Mouse (Mus musculus): ENCODE measurements around the gene Sh3bp5. TPM values are rescaled to one million over a fixed set of nuclear protein-coding genes. Genes with fewer than 3 reads are reported as not detected.

Sh3bp5 gene
- polyA plus RNA-seq, 1 experiment = 8.7 TPM

GRCm38 (mm10) chr14:31413475-31414086 is 22.3 kb downstream of the Sh3bp5 start:
- no peak overlapping the region for H3ac ChIP-seq (ENCODE audit: control insufficient read depth, insufficient read length, low read depth)
- no peaks in the 10 kb centered on the region for H3K27me3 ChIP-seq (ENCODE audit: control insufficient read depth, insufficient read depth, insufficient read length)
- TF ChIP-seq FOSL1 (IDR thresholded peaks at IDR 0.05; ENCODE audit: insufficient read depth, low read length, poor library complexity, severe bottlenecking) (no peak), MYOG (IDR thresholded peaks at IDR 0.05; ENCODE audit: control insufficient read depth, extremely low read depth, insufficient read length) (no peak), MYOD1 (IDR thresholded peaks at IDR 0.05; ENCODE audit: control insufficient read depth, insufficient read length, low read depth) (no peak), CEBPB (IDR thresholded peaks at IDR 0.05; ENCODE audit: low read depth) (no peak), USF1 (IDR thresholded peaks at IDR 0.05; ENCODE audit: low read depth) (no peak), CTCF (IDR thresholded peaks at IDR 0.05; ENCODE audit: control insufficient read depth, insufficient read depth, insufficient read length) (no peak), MAX (IDR thresholded peaks at IDR 0.05) (no peak)
- H3K4me3 ChIP-seq (ENCODE audit: insufficient read depth, poor library complexity, severe bottlenecking) = no peak overlapping the region
- peaks cover 10% of the 10 kb centered on the region for H3K79me2 ChIP-seq (ENCODE audit: control insufficient read depth, insufficient read depth)
- peaks cover 13% of the 10 kb centered on the region for H3K36me3 ChIP-seq (ENCODE audit: control insufficient read depth, insufficient read depth)
- no peaks in the 10 kb centered on the region for H3K79me3 ChIP-seq (ENCODE audit: low read depth)

- H3K27me3 ChIP-seq (ENCODE audit: control insufficient read depth, insufficient read depth, insufficient read length) = no peaks in the 10 kb centered on the region
- peaks cover 2% of the 10 kb centered on the region for H3K79me3 ChIP-seq (ENCODE audit: low read depth)
- no peak overlapping the region for H3ac ChIP-seq (ENCODE audit: control insufficient read depth, insufficient read length, low read depth)
- TF ChIP-seq MAX (IDR thresholded peaks at IDR 0.05) (no peak), MYOD1 (IDR thresholded peaks at IDR 0.05; ENCODE audit: control insufficient read depth, insufficient read length, low read depth) (no peak), CTCF (IDR thresholded peaks at IDR 0.05; ENCODE audit: control insufficient read depth, insufficient read depth, insufficient read length) (no peak), CEBPB (IDR thresholded peaks at IDR 0.05; ENCODE audit: low read depth) (no peak), FOSL1 (IDR thresholded peaks at IDR 0.05; ENCODE audit: insufficient read depth, low read length, poor library complexity, severe bottlenecking) (no peak), USF1 (IDR thresholded peaks at IDR 0.05; ENCODE audit: low read depth) (no peak), MYOG (IDR thresholded peaks at IDR 0.05; ENCODE audit: control insufficient read depth, extremely low read depth, insufficient read length) (no peak)
- H3K4me3 ChIP-seq (ENCODE audit: insufficient read depth, poor library complexity, severe bottlenecking) = no peak overlapping the region
- H3K36me3 ChIP-seq (ENCODE audit: control insufficient read depth, insufficient read depth) = peaks cover 13% of the 10 kb centered on the region
- H3K79me2 ChIP-seq (ENCODE audit: control insufficient read depth, insufficient read depth) = peaks cover 10% of the 10 kb centered on the region
Observed at GRCm38 (mm10) chr14:31412651-31413056, 23.2 kb downstream of the Sh3bp5 start.

- Histone ChIP-seq H3K36me3 (ENCODE audit: control insufficient read depth, insufficient read depth) (peaks cover 13% of the 10 kb centered on the region), H3ac (ENCODE audit: control insufficient read depth, insufficient read length, low read depth) (no peak overlapping the region), H3K79me2 (ENCODE audit: control insufficient read depth, insufficient read depth) (peaks cover 3% of the 10 kb centered on the region), H3K27me3 (ENCODE audit: control insufficient read depth, insufficient read depth, insufficient read length) (no peaks in the 10 kb centered on the region), H3K4me3 (ENCODE audit: insufficient read depth, poor library complexity, severe bottlenecking) (no peak overlapping the region), H3K79me3 (ENCODE audit: low read depth) (peaks cover 2% of the 10 kb centered on the region)
- TF ChIP-seq MYOD1 (IDR thresholded peaks at IDR 0.05; ENCODE audit: control insufficient read depth, insufficient read length, low read depth) = no peak
- no peak for TF ChIP-seq CTCF (IDR thresholded peaks at IDR 0.05; ENCODE audit: control insufficient read depth, insufficient read depth, insufficient read length)
- TF ChIP-seq FOSL1 (IDR thresholded peaks at IDR 0.05; ENCODE audit: insufficient read depth, low read length, poor library complexity, severe bottlenecking) = no peak
- TF ChIP-seq CEBPB (IDR thresholded peaks at IDR 0.05; ENCODE audit: low read depth) = no peak
- TF ChIP-seq USF1 (IDR thresholded peaks at IDR 0.05; ENCODE audit: low read depth) = no peak
- no peak for TF ChIP-seq MYOG (IDR thresholded peaks at IDR 0.05; ENCODE audit: control insufficient read depth, extremely low read depth, insufficient read length)
- TF ChIP-seq MAX (IDR thresholded peaks at IDR 0.05) = no peak
Observed at GRCm38 (mm10) chr14:31410737-31411136, 25.1 kb downstream of the Sh3bp5 start.

- Histone ChIP-seq H3K79me2 (ENCODE audit: control insufficient read depth, insufficient read depth) (peaks cover 3% of the 10 kb centered on the region), H3ac (ENCODE audit: control insufficient read depth, insufficient read length, low read depth) (no peak overlapping the region), H3K36me3 (ENCODE audit: control insufficient read depth, insufficient read depth) (peaks cover 13% of the 10 kb centered on the region), H3K79me3 (ENCODE audit: low read depth) (peaks cover 2% of the 10 kb centered on the region), H3K4me3 (ENCODE audit: insufficient read depth, poor library complexity, severe bottlenecking) (no peak overlapping the region), H3K27me3 (ENCODE audit: control insufficient read depth, insufficient read depth, insufficient read length) (no peaks in the 10 kb centered on the region)
- TF ChIP-seq CEBPB (IDR thresholded peaks at IDR 0.05; ENCODE audit: low read depth) (no peak), CTCF (IDR thresholded peaks at IDR 0.05; ENCODE audit: control insufficient read depth, insufficient read depth, insufficient read length) (no peak), USF1 (IDR thresholded peaks at IDR 0.05; ENCODE audit: low read depth) (no peak), MAX (IDR thresholded peaks at IDR 0.05) (no peak), FOSL1 (IDR thresholded peaks at IDR 0.05; ENCODE audit: insufficient read depth, low read length, poor library complexity, severe bottlenecking) (no peak), MYOG (IDR thresholded peaks at IDR 0.05; ENCODE audit: control insufficient read depth, extremely low read depth, insufficient read length) (no peak), MYOD1 (IDR thresholded peaks at IDR 0.05; ENCODE audit: control insufficient read depth, insufficient read length, low read depth) (no peak)
Observed at GRCm38 (mm10) chr14:31410123-31410724, 25.7 kb downstream of the Sh3bp5 start.

GRCm38 (mm10) chr14:31408666-31409065 is 27.2 kb downstream of the Sh3bp5 start:
- Histone ChIP-seq H3ac (ENCODE audit: control insufficient read depth, insufficient read length, low read depth) (no peak overlapping the region), H3K36me3 (ENCODE audit: control insufficient read depth, insufficient read depth) (peaks cover 13% of the 10 kb centered on the region), H3K79me2 (ENCODE audit: control insufficient read depth, insufficient read depth) (peaks cover 3% of the 10 kb centered on the region), H3K79me3 (ENCODE audit: low read depth) (peaks cover 2% of the 10 kb centered on the region), H3K4me3 (ENCODE audit: insufficient read depth, poor library complexity, severe bottlenecking) (no peak overlapping the region), H3K27me3 (ENCODE audit: control insufficient read depth, insufficient read depth, insufficient read length) (no peaks in the 10 kb centered on the region)
- TF ChIP-seq CTCF (IDR thresholded peaks at IDR 0.05; ENCODE audit: control insufficient read depth, insufficient read depth, insufficient read length) = no peak
- no peak for TF ChIP-seq FOSL1 (IDR thresholded peaks at IDR 0.05; ENCODE audit: insufficient read depth, low read length, poor library complexity, severe bottlenecking)
- TF ChIP-seq MYOG (IDR thresholded peaks at IDR 0.05; ENCODE audit: control insufficient read depth, extremely low read depth, insufficient read length) = no peak
